Comparison of ENCODE assay signal across 7 mouse cellular contexts in the genomic region with DNA sequence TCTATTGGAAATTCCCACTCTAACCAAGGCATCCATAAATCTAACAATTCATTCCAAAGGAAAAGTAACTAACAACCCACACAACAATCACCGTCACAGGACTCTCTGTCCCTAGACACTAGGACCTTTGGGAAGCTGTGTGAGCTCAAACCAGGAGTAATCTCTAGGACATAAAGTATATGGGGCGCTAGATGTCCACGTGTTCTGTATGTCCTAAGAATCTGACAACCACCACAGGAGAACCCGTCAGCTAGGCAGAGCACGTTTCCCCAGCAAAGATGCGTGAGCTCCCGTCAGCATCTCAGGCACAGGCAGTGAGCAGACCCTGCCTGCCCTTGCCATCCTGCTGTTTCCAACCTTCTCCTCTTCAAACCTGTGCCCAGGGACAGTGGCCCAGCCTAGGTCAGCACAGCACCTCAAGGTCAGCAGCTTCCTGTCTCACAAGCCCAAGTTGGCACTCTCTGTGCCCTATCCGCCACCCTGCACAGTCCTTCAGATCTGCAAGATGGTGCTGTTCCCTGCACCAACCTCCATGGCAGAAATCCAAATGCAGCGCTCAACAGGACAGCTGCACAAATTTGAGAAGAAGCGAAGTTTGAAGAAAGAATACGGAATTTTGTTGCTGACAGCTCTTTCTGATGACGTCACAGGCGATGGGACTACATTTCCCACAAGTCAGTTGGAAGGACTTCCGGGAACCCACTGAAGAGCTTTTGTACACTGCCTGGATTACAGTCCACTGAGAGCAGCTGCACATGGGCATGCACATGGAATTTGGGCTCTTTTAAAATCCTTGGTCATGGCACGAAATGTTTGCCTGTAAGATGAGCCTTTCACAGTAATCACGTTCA. TPM values are rescaled to one million over a fixed set of nuclear protein-coding genes. Genes with fewer than 3 reads are reported as not detected.
DNase-seq lines count a peak whose midpoint lies in the region; ATAC-seq lines count a peak whose summit lies in the region.

Gene Zfp457, minus strand, starts transcription at position 664 of the 851 bp plus-strand sequence.

- no peaks in the 10 kb centered on the region for H3K9me3 ChIP-seq in embryonic facial prominence, embryonic 11.5 days (replicated peaks; ENCODE audit: control insufficient read depth, low read length)
- H3K9me3 ChIP-seq in limb, embryonic 10.5 days (replicated peaks): no peaks in the 10 kb centered on the region
- H3K9me3 ChIP-seq in midbrain, embryonic 13.5 days: no peaks in the 10 kb centered on the region

- peak; percentile 89 for DNase-seq in adrenal gland, postnatal 14 days
- DNase-seq in embryonic facial prominence, embryonic 11.5 days (ENCODE audit: low spot score): peak; percentile 95
- DNase-seq in kidney, adult 11 months: peak; percentile 90
- DNase-seq in limb, embryonic 10.5 days (ENCODE audit: low spot score): peak; percentile 78
- peak; percentile 75 for DNase-seq in spleen, adult 12 weeks (ENCODE audit: low spot score)

- peak; percentile 99 for ATAC-seq in embryonic facial prominence, embryonic 11.5 days (replicated peaks; ENCODE audit: insufficient number of reproducible peaks, low FRiP score, low TSS enrichment, low read depth)
- peak; percentile 96 for ATAC-seq in granulocyte monocyte progenitor cell, adult 5-6 weeks (replicated peaks; ENCODE audit: poor library complexity, severe bottlenecking)
- ATAC-seq in midbrain, embryonic 13.5 days: peak; percentile 100

- H3K4me2 ChIP-seq in embryonic facial prominence, embryonic 11.5 days (ENCODE audit: low read depth, low read length): peak within 1 kb of the TSS; percentile 48
- peak within 1 kb of the TSS; percentile 85 for H3K4me2 ChIP-seq in midbrain, embryonic 13.5 days (replicated peaks)

- H3K36me3 ChIP-seq in embryonic facial prominence, embryonic 11.5 days (replicated peaks; ENCODE audit: control insufficient read depth, insufficient read depth, low read depth, low read length): no peaks in the 10 kb centered on the region
- H3K36me3 ChIP-seq in limb, embryonic 10.5 days: no peaks in the 10 kb centered on the region
- no peaks in the 10 kb centered on the region for H3K36me3 ChIP-seq in midbrain, embryonic 13.5 days

- H3K4me3 ChIP-seq in embryonic facial prominence, embryonic 11.5 days (ENCODE audit: low read depth, low read length): peak within 1 kb of the TSS; percentile 57
- peak within 1 kb of the TSS; percentile 67 for H3K4me3 ChIP-seq in limb, embryonic 10.5 days
- H3K4me3 ChIP-seq in midbrain, embryonic 13.5 days (replicated peaks): peak within 1 kb of the TSS; percentile 73

- H3K9ac ChIP-seq in embryonic facial prominence, embryonic 11.5 days (replicated peaks; ENCODE audit: low read length): peak within 1 kb of the TSS; percentile 65
- H3K9ac ChIP-seq in midbrain, embryonic 13.5 days (replicated peaks): peak within 1 kb of the TSS; percentile 84

- no peak within 1 kb of the TSS for H3K27ac ChIP-seq in embryonic facial prominence, embryonic 11.5 days (replicated peaks; ENCODE audit: low read depth, low read length)
- peak within 1 kb of the TSS; percentile 79 for H3K27ac ChIP-seq in limb, embryonic 10.5 days
- peak within 1 kb of the TSS; percentile 57; the same call in 1 of the 2 replicates for H3K27ac ChIP-seq in midbrain, embryonic 13.5 days

- WGBS in embryonic facial prominence, embryonic 11.5 days: 14% methylated on average over 16 of the region's 16 CpGs
- 13% methylated on average over 16 of the region's 16 CpGs for WGBS in limb, embryonic 10.5 days
- WGBS in midbrain, embryonic 13.5 days: 14% methylated on average over 16 of the region's 16 CpGs

- H3K27me3 ChIP-seq in embryonic facial prominence, embryonic 11.5 days (ENCODE audit: control insufficient read depth, insufficient read depth, low read length): no peaks in the 10 kb centered on the region
- H3K27me3 ChIP-seq in limb, embryonic 10.5 days (ENCODE audit: low read depth, poor library complexity, severe bottlenecking): no peaks in the 10 kb centered on the region
- H3K27me3 ChIP-seq in midbrain, embryonic 13.5 days: no peaks in the 10 kb centered on the region

- no peaks in the 10 kb centered on the region for H3K4me1 ChIP-seq in embryonic facial prominence, embryonic 11.5 days (ENCODE audit: control insufficient read depth, insufficient read depth, low read length)
- H3K4me1 ChIP-seq in limb, embryonic 10.5 days: peaks cover 6% of the 10 kb centered on the region; the same call in 1 of the 2 replicates
- H3K4me1 ChIP-seq in midbrain, embryonic 13.5 days (replicated peaks): peaks cover 6% of the 10 kb centered on the region; the same call in 1 of the 2 replicates

RNA-seq across cellular contexts. Expression of gene Zfp457, which starts in this region (rescaled TPM):
- 3.7 and 3.8 TPM in 2 replicates for total RNA-seq in adrenal gland, postnatal 14 days (2021)
- polyA plus RNA-seq in embryonic facial prominence, embryonic 11.5 days (2014; fragmentation: Nextera tagmentation; extraction: Ambion mirVana): 0.53 and 0.66 TPM in 2 replicates
- 1.3 and 5.7 TPM in 2 replicates for total RNA-seq in granulocyte monocyte progenitor cell, adult 5-6 weeks (2014; fragmentation: Nextera tagmentation)
- 1.7 and 1.8 TPM in 2 replicates for total RNA-seq in granulocyte monocyte progenitor cell, adult 5-6 weeks (2017)
- 0.24 and 0.50 TPM in 2 replicates for polyA plus RNA-seq in limb, embryonic 10.5 days (2016; fragmentation: Nextera tagmentation; extraction: Ambion mirVana)
- polyA plus RNA-seq in midbrain, embryonic 13.5 days (2015; fragmentation: Nextera tagmentation; extraction: Ambion mirVana): 1.5 and 1.6 TPM in 2 replicates

Comparison
In these comparisons a context has a peak if more than half of its experiments do, and no peak if none do; other contexts are left out.
1. Peak in DNase-seq, ATAC-seq, H3K4me3 ChIP-seq, H3K9ac ChIP-seq and H3K4me2 ChIP-seq in embryonic facial prominence, embryonic 11.5 days; RNA of the gene not detected or under 1 TPM.
2. Peak in DNase-seq, H3K4me3 ChIP-seq and H3K27ac ChIP-seq in limb, embryonic 10.5 days; RNA of the gene not detected or under 1 TPM.